Mouse (Mus musculus) thymus, postnatal 4 days (tissue): ENCODE measurements around the gene Smyd1.
"Not testable (repeated sequence)": the region's sequence is repeated elsewhere in the genome, so short reads cannot be mapped to it uniquely, and the experiment has no call there.

ENCODE experiments used
- DNase-seq: peaks from one replicate; pipeline ENCODE4 v3.0.0; 2021

Smyd1 gene

GRCm38 (mm10) chr6:71322491-71322921 is 473 bp upstream of the Smyd1 start, which contains the start of gene Cd8b1:
TSS of gene Cd8b1 (plus strand) at chr6:71322788.
- DNase-seq, result peak; percentile 94

- DNase-seq, result peak; percentile 75
Measured at GRCm38 (mm10) chr6:71307486-71307885, 14.5 kb downstream of the Smyd1 start.

GRCm38 (mm10) chr6:71302097-71302731 is 19.8 kb downstream of the Smyd1 start:
- DNase-seq, result peak; percentile 86

- DNase-seq, result peak; percentile 82
Measured at GRCm38 (mm10) chr6:71298751-71299150, 23.3 kb downstream of the Smyd1 start.

- no peak for DNase-seq
Measured at GRCm38 (mm10) chr6:71298051-71298450, 24.0 kb downstream of the Smyd1 start.

- DNase-seq, result no peak
Measured at GRCm38 (mm10) chr6:71295303-71295702, 26.7 kb downstream of the Smyd1 start.

GRCm38 (mm10) chr6:71293509-71293908 is 28.5 kb downstream of the Smyd1 start:
- DNase-seq, result peak; percentile 30

- no peak for DNase-seq
Measured at GRCm38 (mm10) chr6:71279418-71279817, 42.6 kb downstream of the Smyd1 start.

GRCm38 (mm10) chr6:71274621-71275020 is 47.4 kb downstream of the Smyd1 start:
- no peak for DNase-seq

GRCm38 (mm10) chr6:71273715-71274114 is 48.3 kb downstream of the Smyd1 start:
- no peak for DNase-seq

- DNase-seq, result no peak
Measured at GRCm38 (mm10) chr6:71272316-71272741, 49.7 kb downstream of the Smyd1 start.

- peak; percentile 96 for DNase-seq
Measured at GRCm38 (mm10) chr6:71271389-71272315, 50.4 kb downstream of the Smyd1 start, which contains the start of gene Krcc1. TSS of gene Krcc1 (plus strand) at chr6:71271677.

GRCm38 (mm10) chr6:71271057-71271388 is 51.0 kb downstream of the Smyd1 start:
- DNase-seq, result no peak

- DNase-seq, result peak; percentile 29
Measured at GRCm38 (mm10) chr6:71270301-71271056, 51.6 kb downstream of the Smyd1 start.

GRCm38 (mm10) chr6:71269686-71270050 is 52.4 kb downstream of the Smyd1 start:
- DNase-seq, result not testable (repeated sequence)

GRCm38 (mm10) chr6:71268929-71269685 is 52.9 kb downstream of the Smyd1 start:
- peak; percentile 61 for DNase-seq

GRCm38 (mm10) chr6:71267603-71268002 is 54.4 kb downstream of the Smyd1 start:
- not testable (repeated sequence) for DNase-seq

- DNase-seq, result no peak
Measured at GRCm38 (mm10) chr6:71262142-71262833, 59.7 kb downstream of the Smyd1 start.

GRCm38 (mm10) chr6:71261060-71261459 is 61.0 kb downstream of the Smyd1 start:
- DNase-seq, result no peak

- peak; percentile 25 for DNase-seq
Measured at GRCm38 (mm10) chr6:71260051-71260640, 61.9 kb downstream of the Smyd1 start.

GRCm38 (mm10) chr6:71259166-71259565 is 62.9 kb downstream of the Smyd1 start:
- no peak for DNase-seq
